Mouse (Mus musculus): ENCODE data around the gene Phtf1. TPM values are rescaled to one million over a fixed set of nuclear protein-coding genes. Genes with fewer than 3 reads are reported as not detected.

The Phtf1 gene
- polyA plus RNA-seq, 1 experiment from 2014 or later = 27.3 TPM

DNA sequence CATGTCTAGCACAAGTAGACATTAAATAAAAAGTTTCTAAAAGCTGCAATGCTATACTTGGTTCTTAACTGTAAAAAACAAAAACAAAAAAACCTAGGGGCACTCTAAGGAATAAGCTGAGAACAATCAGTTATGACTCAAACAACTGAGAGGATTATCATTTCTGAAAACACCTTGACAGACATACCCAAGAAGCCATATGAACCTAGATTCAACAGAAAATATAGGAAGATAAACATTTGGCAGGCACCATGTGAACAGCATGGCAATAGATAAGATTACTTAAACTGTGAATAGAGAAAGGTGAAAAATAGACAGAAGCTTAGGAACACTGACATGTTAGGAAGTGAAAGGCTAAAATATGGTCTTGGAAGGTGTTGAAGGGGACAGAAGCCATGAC, 101.5 kb downstream of the Phtf1 start:
- H3K36me3 ChIP-seq (ENCODE audit: control insufficient read depth, insufficient read depth, low read length) = no peaks in the 10 kb centered on the region
- no peaks in the 10 kb centered on the region for H3K9me3 ChIP-seq (ENCODE audit: control insufficient read depth, low read length)
- H3K9ac ChIP-seq (replicated peaks; ENCODE audit: low read depth, low read length) = no peak overlapping the region
- H3K4me2 ChIP-seq (ENCODE audit: low read depth, low read length) = no peak overlapping the region
- no peak for ATAC-seq (ENCODE audit: low read depth)
- H3K27me3 ChIP-seq (ENCODE audit: control insufficient read depth, insufficient read depth, low read length) = no peaks in the 10 kb centered on the region
- H3K4me3 ChIP-seq (ENCODE audit: low read depth, low read length) = no peak overlapping the region
- H3K27ac ChIP-seq (ENCODE audit: low read depth, low read length) = no peak overlapping the region
- no peaks in the 10 kb centered on the region for H3K4me1 ChIP-seq (ENCODE audit: control insufficient read depth, insufficient read depth, low read length)

Other genes with a start within 250 kb of the Phtf1 start
- gene Olfml3, start 230.1 kb upstream of the Phtf1 start, polyA plus RNA-seq (2014; fragmentation: Nextera tagmentation; extraction: Ambion mirVana) = 3.3 and 15.7 TPM in 2 replicates
- not detected in 2 replicates for gene Gm10964, start 228.7 kb upstream of the Phtf1 start, polyA plus RNA-seq (2014; fragmentation: Nextera tagmentation; extraction: Ambion mirVana)
- gene Hipk1, start 176.5 kb upstream of the Phtf1 start, polyA plus RNA-seq (2014; fragmentation: Nextera tagmentation; extraction: Ambion mirVana) = 17.9 and 18.5 TPM in 2 replicates
- 22.6 and 23.1 TPM in 2 replicates for gene Dclre1b, start 158.7 kb upstream of the Phtf1 start, polyA plus RNA-seq (2014; fragmentation: Nextera tagmentation; extraction: Ambion mirVana)
- 25.1 and 28.2 TPM in 2 replicates for gene Ap4b1, start 158.6 kb upstream of the Phtf1 start, polyA plus RNA-seq (2014; fragmentation: Nextera tagmentation; extraction: Ambion mirVana)
- gene Gm43064, start 158.5 kb upstream of the Phtf1 start, polyA plus RNA-seq (2014; fragmentation: Nextera tagmentation; extraction: Ambion mirVana) = 0.25 and 0.46 TPM in 2 replicates
- gene Bcl2l15, start 135.5 kb upstream of the Phtf1 start, polyA plus RNA-seq (2014; fragmentation: Nextera tagmentation; extraction: Ambion mirVana) = 0.40 and 0.79 TPM in 2 replicates
- 0.17 and 0.57 TPM in 2 replicates for gene Ptpn22, start 108.3 kb upstream of the Phtf1 start, polyA plus RNA-seq (2014; fragmentation: Nextera tagmentation; extraction: Ambion mirVana)
- 24.6 and 28.0 TPM in 2 replicates for gene Rsbn1, start 54.0 kb upstream of the Phtf1 start, polyA plus RNA-seq (2014; fragmentation: Nextera tagmentation; extraction: Ambion mirVana)

Measured in neural tube, embryonic 14.5 days (tissue).